Mouse (Mus musculus) thymus, postnatal 10 days (tissue): ENCODE measurements around the gene Klhl26.
A peak's percentile ranks its signal among the peaks of the same experiment; 100 is the strongest.

Source experiments
- DNase-seq, 2 experiments: peaks; one replicate each; pipeline ENCODE4 v3.0.0; 2021; ENCODE audit warnings: low spot score in 2 of 2

The Klhl26 gene

GRCm38 (mm10) chr8:70447639-70448420 is 28.9 kb downstream of the Klhl26 start:
- no peak for DNase-seq

- DNase-seq = no peak
Observed at GRCm38 (mm10) chr8:70445988-70446387, 30.8 kb downstream of the Klhl26 start.

- DNase-seq = no peak
Observed at GRCm38 (mm10) chr8:70443326-70443725, 33.4 kb downstream of the Klhl26 start.

- no peak for DNase-seq
Observed at GRCm38 (mm10) chr8:70441565-70441964, 35.2 kb downstream of the Klhl26 start.

- DNase-seq = no peak
Observed at GRCm38 (mm10) chr8:70440246-70440645, 36.5 kb downstream of the Klhl26 start.

GRCm38 (mm10) chr8:70439848-70440179 is 37.0 kb downstream of the Klhl26 start:
- no peak for DNase-seq

- DNase-seq = peak; percentile 95 to 98
Observed at GRCm38 (mm10) chr8:70439055-70439847, 37.5 kb downstream of the Klhl26 start, which contains the start of gene Crtc1. TSS of gene Crtc1 (minus strand) at chr8:70439579.

GRCm38 (mm10) chr8:70438423-70438822 is 38.3 kb downstream of the Klhl26 start:
- DNase-seq = no peak

- DNase-seq = no peak
Observed at GRCm38 (mm10) chr8:70435156-70435555, 41.6 kb downstream of the Klhl26 start.

- no peak for DNase-seq
Observed at GRCm38 (mm10) chr8:70432991-70433536, 43.7 kb downstream of the Klhl26 start.

- no peak for DNase-seq
Observed at GRCm38 (mm10) chr8:70431213-70431612, 45.6 kb downstream of the Klhl26 start.

GRCm38 (mm10) chr8:70426300-70426907 is 50.4 kb downstream of the Klhl26 start:
- DNase-seq = no peak

- no peak for DNase-seq
Observed at GRCm38 (mm10) chr8:70422722-70423121, 54.0 kb downstream of the Klhl26 start.

GRCm38 (mm10) chr8:70421349-70422104 is 55.2 kb downstream of the Klhl26 start:
- DNase-seq = no peak

GRCm38 (mm10) chr8:70419879-70420643 is 56.7 kb downstream of the Klhl26 start:
- DNase-seq = no peak

GRCm38 (mm10) chr8:70418954-70419353 is 57.8 kb downstream of the Klhl26 start:
- no peak for DNase-seq

- DNase-seq = no peak
Observed at GRCm38 (mm10) chr8:70417914-70418313, 58.9 kb downstream of the Klhl26 start.

- no peak for DNase-seq
Observed at GRCm38 (mm10) chr8:70416941-70417340, 59.8 kb downstream of the Klhl26 start.

- DNase-seq = peak in 1 of 2 experiments; percentile 56
Observed at GRCm38 (mm10) chr8:70415540-70416451, 61.0 kb downstream of the Klhl26 start.
